Mouse (Mus musculus) layer of hippocampus, postnatal 36 days (tissue): ENCODE data around the gene Klra8. TPM values are rescaled to one million over a fixed set of nuclear protein-coding genes. Genes with fewer than 3 reads are reported as not detected.
"Not testable (repeated sequence)": the region's sequence is repeated elsewhere in the genome, so short reads cannot be mapped to it uniquely, and the experiment has no call there.

Source experiments
- DNase-seq, 2 experiments: peaks; one replicate each; pipeline ENCODE4 v3.0.0; 2022
- total RNA-seq, 2 experiments: library from RNA; stranded (reverse); gene quantifications; 2 replicates each; pipeline ENCODE4 v1.2.3; 2021

Gene Klra8
- not detected for total RNA-seq

- not testable (repeated sequence) for DNase-seq
Measured at GRCm38 (mm10) chr6:130129798-130130197, at the start of gene Klra8. Klra8 (minus strand) TSS chr6:130129898.

DNA sequence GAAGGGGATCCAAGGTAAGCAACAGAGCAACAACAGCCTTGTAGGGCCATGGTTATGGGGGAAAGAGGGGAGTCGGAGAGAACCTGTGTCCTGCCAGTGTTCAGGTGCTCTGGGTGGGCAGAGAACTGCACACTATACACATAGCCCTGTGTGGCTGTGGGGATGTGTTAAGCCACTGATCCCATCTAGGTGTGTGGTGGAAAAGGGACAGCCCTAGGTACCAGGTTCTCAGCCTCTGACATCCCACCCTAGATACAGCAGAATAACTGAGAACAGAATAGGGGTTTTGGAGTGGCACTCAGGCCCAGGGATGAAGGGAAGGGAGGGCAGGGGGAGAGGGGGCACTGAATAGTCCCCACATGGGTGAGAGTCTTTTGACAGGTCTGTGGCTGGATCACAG, 19.2 kb downstream of the Klra8 start:
- no peak for DNase-seq

GRCm38 (mm10) chr6:130102743-130103142, 27.0 kb downstream of the Klra8 start:
- not testable (repeated sequence) for DNase-seq

GRCm38 (mm10) chr6:130092336-130092948, 37.3 kb downstream of the Klra8 start:
- no peak for DNase-seq

- not testable (repeated sequence) for DNase-seq
Measured at GRCm38 (mm10) chr6:130067171-130067570, 62.5 kb downstream of the Klra8 start, which contains the start of gene Klra4. Klra4 (minus strand) TSS chr6:130067271.

Other genes with a start within 250 kb of the Klra8 start
- not detected for gene Klra5, start 212.2 kb downstream of the Klra8 start, total RNA-seq
- not detected for gene Klra6, start 102.9 kb downstream of the Klra8 start, total RNA-seq
- gene Klra4, start 62.6 kb downstream of the Klra8 start, total RNA-seq = not detected
- gene Klra9, start 63.2 kb upstream of the Klra8 start, total RNA-seq = not detected
- not detected for gene Klra7, start 103.4 kb upstream of the Klra8 start, total RNA-seq
- gene Klra10, start 152.0 kb upstream of the Klra8 start, total RNA-seq = not detected
- gene Klra3, start 207.7 kb upstream of the Klra8 start, total RNA-seq = not detected